Mouse (Mus musculus): ENCODE measurements around the gene Zfp873. TPM values are rescaled to one million over a fixed set of nuclear protein-coding genes. Genes with fewer than 3 reads are reported as not detected.
"Not testable (repeated sequence)": the region's sequence is repeated elsewhere in the genome, so short reads cannot be mapped to it uniquely, and the experiment has no call there.

Gene Zfp873
- total and polyA plus RNA-seq, 3 experiments, result 3.3 to 8.1 (median 4.3) TPM

GRCm38 (mm10) chr10:82046603-82047002, 1.3 kb upstream of the Zfp873 start:
- no peak overlapping the region for H3K4me3 ChIP-seq (replicated peaks in 1 of 3; ENCODE audit: low read depth in 2 of 3, low read length in 2 of 3, poor library complexity in 1 of 3)
- no peak overlapping the region for H3K4me2 ChIP-seq (ENCODE audit: insufficient read depth, low read depth, poor library complexity, severe bottlenecking)
- TF ChIP-seq POLR2AphosphoS2 (IDR thresholded peaks at IDR 0.05; ENCODE audit: low read depth, low read length), result no peak
- TF ChIP-seq SMC3 (IDR thresholded peaks at IDR 0.05; ENCODE audit: low read depth, low read length), result peak; percentile 32
- TF ChIP-seq ZMIZ1 (IDR thresholded peaks at IDR 0.05; ENCODE audit: low read depth, low read length), result no peak
- TF ChIP-seq CTCF (conservative IDR thresholded peaks at IDR 0.05 in 1 of 2, IDR thresholded peaks at IDR 0.05 in 1 of 2; ENCODE audit: low read depth in 2 of 2, low read length in 2 of 2), result peak in 1 of 2 experiments; percentile 40; a peak in 2 of 4 replicates
- TF ChIP-seq KAT2A (IDR thresholded peaks at IDR 0.05; ENCODE audit: insufficient replicate concordance, low read length), result no peak
- TF ChIP-seq MEF2A (IDR thresholded peaks at IDR 0.05; ENCODE audit: borderline replicate concordance, low read depth, low read length), result no peak
- TF ChIP-seq RAD21 (IDR thresholded peaks at IDR 0.05; ENCODE audit: low read depth, low read length), result peak; percentile 36
- H3K79me2 ChIP-seq (replicated peaks; ENCODE audit: control insufficient read depth, extremely low read depth, insufficient read depth, poor library complexity, severe bottlenecking), result peaks cover 12% of the 10 kb centered on the region; the same call in 1 of the 2 replicates
- peaks cover 0 to 3% of the 10 kb centered on the region in 2 experiments for H3K36me3 ChIP-seq (replicated peaks in 1 of 2; ENCODE audit: control insufficient read depth in 1 of 2, insufficient read depth in 1 of 2, low read length in 1 of 2)
- in situ Hi-C loops (cut with MboI; ENCODE audit: low pct_ligation_motif_present, low pct_unique_long_range_greater_than_20kb, low sequenced_read_pairs) (no loop called here), dilution Hi-C loops (cut with MboI; ENCODE audit: extremely low pct_ligation_motif_present, extremely low pct_unique_long_range_greater_than_20kb, low sequenced_read_pairs) (no loop called here)
- no peak overlapping the region for H3K9ac ChIP-seq (ENCODE audit: insufficient read depth, low read depth)
- H3K27me3 ChIP-seq (replicated peaks), result no peaks in the 10 kb centered on the region
- no peak overlapping the region for H3K27ac ChIP-seq (ENCODE audit: insufficient read depth, low read depth)
- H3K4me1 ChIP-seq (ENCODE audit: control insufficient read depth in 1 of 2, insufficient read depth in 2 of 2), result peaks cover 0 to 11% of the 10 kb centered on the region in 2 experiments; a peak in 2 of 4 replicates
- peaks cover 12% of the 10 kb centered on the region for H3K9me3 ChIP-seq (replicated peaks; ENCODE audit: low read length)
- DNase-seq (ENCODE audit: extremely low read depth), result peak; percentile 4

GRCm38 (mm10) chr10:82048460-82048804, 509 bp downstream of the Zfp873 start:
- Histone ChIP-seq H3K4me3 (replicated peaks in 1 of 3; ENCODE audit: low read depth in 2 of 3, low read length in 2 of 3, poor library complexity in 1 of 3) (peak overlapping the region; percentile 63 to 77 (median 68)), H3K27ac (ENCODE audit: insufficient read depth, low read depth) (peak overlapping the region; percentile 59), H3K4me1 (ENCODE audit: control insufficient read depth in 1 of 2, insufficient read depth in 2 of 2) (peaks cover 0 to 11% of the 10 kb centered on the region in 2 experiments; a peak in 2 of 4 replicates), H3K36me3 (replicated peaks in 1 of 2; ENCODE audit: control insufficient read depth in 1 of 2, insufficient read depth in 1 of 2, low read length in 1 of 2) (peaks cover 1 to 20% of the 10 kb centered on the region in 2 experiments), H3K79me2 (replicated peaks; ENCODE audit: control insufficient read depth, extremely low read depth, insufficient read depth, poor library complexity, severe bottlenecking) (peaks cover 12% of the 10 kb centered on the region; the same call in 1 of the 2 replicates), H3K4me2 (ENCODE audit: insufficient read depth, low read depth, poor library complexity, severe bottlenecking) (peak overlapping the region; percentile 77), H3K9me3 (replicated peaks; ENCODE audit: low read length) (peaks cover 29% of the 10 kb centered on the region), H3K9ac (ENCODE audit: insufficient read depth, low read depth) (peak overlapping the region; percentile 52)
- dilution Hi-C loops (cut with MboI; ENCODE audit: extremely low pct_ligation_motif_present, extremely low pct_unique_long_range_greater_than_20kb, low sequenced_read_pairs); DNase-seq (ENCODE audit: extremely low read depth); in situ Hi-C loops (cut with MboI; ENCODE audit: low pct_ligation_motif_present, low pct_unique_long_range_greater_than_20kb, low sequenced_read_pairs); H3K27me3 ChIP-seq (replicated peaks): not testable (repeated sequence)
- TF ChIP-seq NELFE (IDR thresholded peaks at IDR 0.05; ENCODE audit: low read depth, low read length) (0 out of 2 replicates have a peak, but pooled peaks have one; percentile 72), MXI1 (IDR thresholded peaks at IDR 0.05; ENCODE audit: low read depth, low read length) (0 out of 2 replicates have a peak, but pooled peaks have one; percentile 18)

GRCm38 (mm10) chr10:82082728-82083621, 35.1 kb downstream of the Zfp873 start, which contains the start of gene BC024063:
BC024063 (plus strand) TSS chr10:82083353.
- DNase-seq (ENCODE audit: extremely low read depth), result peak; percentile 93
- H3K27me3 ChIP-seq (replicated peaks); H3K36me3 ChIP-seq (replicated peaks in 1 of 2; ENCODE audit: control insufficient read depth in 1 of 2, insufficient read depth in 1 of 2, low read length in 1 of 2); dilution Hi-C loops (cut with MboI; ENCODE audit: extremely low pct_ligation_motif_present, extremely low pct_unique_long_range_greater_than_20kb, low sequenced_read_pairs); H3K79me2 ChIP-seq (replicated peaks; ENCODE audit: control insufficient read depth, extremely low read depth, insufficient read depth, poor library complexity, severe bottlenecking); H3K4me1 ChIP-seq (ENCODE audit: control insufficient read depth in 1 of 2, insufficient read depth in 2 of 2); in situ Hi-C loops (cut with MboI; ENCODE audit: low pct_ligation_motif_present, low pct_unique_long_range_greater_than_20kb, low sequenced_read_pairs); H3K9me3 ChIP-seq (replicated peaks; ENCODE audit: low read length): not testable (repeated sequence)
- Histone ChIP-seq H3K4me3 (replicated peaks in 1 of 3; ENCODE audit: low read depth in 2 of 3, low read length in 2 of 3, poor library complexity in 1 of 3) (peak within 1 kb of the TSS; percentile 56 to 80 (median 63)), H3K9ac (ENCODE audit: insufficient read depth, low read depth) (peak within 1 kb of the TSS; percentile 65), H3K4me2 (ENCODE audit: insufficient read depth, low read depth, poor library complexity, severe bottlenecking) (peak within 1 kb of the TSS; percentile 61), H3K27ac (ENCODE audit: insufficient read depth, low read depth) (peak within 1 kb of the TSS; percentile 84)
- TF ChIP-seq TCF12 (IDR thresholded peaks at IDR 0.05; ENCODE audit: low read depth, low read length), result 0 out of 2 replicates have a peak, but pooled peaks have one; percentile 7
- TF ChIP-seq HCFC1 (IDR thresholded peaks at IDR 0.05; ENCODE audit: low read depth, low read length), result peak; percentile 68
- TF ChIP-seq TBP (conservative IDR thresholded peaks at IDR 0.05; ENCODE audit: low read depth, low read length), result peak; percentile 67
- TF ChIP-seq POLR2A (IDR thresholded peaks at IDR 0.05; ENCODE audit: low read depth, low read length), result peak; percentile 66
- TF ChIP-seq ELF1 (IDR thresholded peaks at IDR 0.05; ENCODE audit: low read depth, low read length), result peak; percentile 73
- TF ChIP-seq CHD2 (IDR thresholded peaks at IDR 0.05; ENCODE audit: low read length), result peak; percentile 66
- peak; percentile 49; the same call in 1 of the 2 replicates for TF ChIP-seq MAX (IDR thresholded peaks at IDR 0.05; ENCODE audit: low read length)
- TF ChIP-seq NRF1 (IDR thresholded peaks at IDR 0.05; ENCODE audit: low read depth, low read length), result peak; percentile 80
- TF ChIP-seq NELFE (IDR thresholded peaks at IDR 0.05; ENCODE audit: low read depth, low read length), result peak; percentile 54
